Mouse (Mus musculus): ENCODE results near the gene Terb1.

Terb1 gene

GRCm38 (mm10) chr8:104411468-104411867 is 98.2 kb downstream of the Terb1 start:
- no peak for DNase-seq (ENCODE audit: low spot score)

GRCm38 (mm10) chr8:104410628-104411273 is 99.0 kb downstream of the Terb1 start:
- DNase-seq (ENCODE audit: low spot score): no peak

GRCm38 (mm10) chr8:104408328-104409110 is 101.2 kb downstream of the Terb1 start:
- DNase-seq (ENCODE audit: low spot score): no peak

GRCm38 (mm10) chr8:104406340-104407128 is 103.2 kb downstream of the Terb1 start:
- DNase-seq (ENCODE audit: low spot score): no peak

GRCm38 (mm10) chr8:104405430-104406187 is 104.1 kb downstream of the Terb1 start:
- no peak for DNase-seq (ENCODE audit: low spot score)

- no peak for DNase-seq (ENCODE audit: low spot score)
Measured at GRCm38 (mm10) chr8:104403596-104403995, 106.1 kb downstream of the Terb1 start.
